Mouse (Mus musculus): ENCODE results near the gene Hist1h4b. TPM values are rescaled to one million over a fixed set of nuclear protein-coding genes. Genes with fewer than 3 reads are reported as not detected.
"Not testable (repeated sequence)": the region's sequence is repeated elsewhere in the genome, so short reads cannot be mapped to it uniquely, and the experiment has no call there.

Gene Hist1h4b
- total and polyA plus RNA-seq, 2 experiments from 2014 or later: 2.8 to 514 TPM

GRCm38 (mm10) chr13:23760972-23761864 lies 4.4 kb downstream of the Hist1h4b start, which contains the start of gene Hist1h4a:
Gene Hist1h4a, minus strand, starts transcription at chr13:23761230.
- Histone ChIP-seq H3K27me3 (ENCODE audit: insufficient read depth, low read length) (no peaks in the 10 kb centered on the region), H3K4me2 (ENCODE audit: low read depth, low read length) (peak within 1 kb of the TSS; percentile 84), H3K9ac (replicated peaks; ENCODE audit: low read length) (peak within 1 kb of the TSS; percentile 25), H3K4me3 (ENCODE audit: low read length) (peak within 1 kb of the TSS; percentile 41), H3K27ac (peak within 1 kb of the TSS; percentile 89), H3K36me3 (ENCODE audit: insufficient read depth, low read length) (no peaks in the 10 kb centered on the region), H3K4me1 (ENCODE audit: insufficient read depth, low read length) (peaks cover 6% of the 10 kb centered on the region), H3K9me3 (ENCODE audit: low read length) (no peaks in the 10 kb centered on the region)
- DNase-seq (ENCODE audit: low spot score): peak; percentile 100
- ATAC-seq: peak; percentile 85
- under 1% methylated on average over 61 of the region's 72 CpGs for WGBS
- TF ChIP-seq CTCF (IDR thresholded peaks at IDR 0.05; ENCODE audit: low read depth): no peak

- ATAC-seq: peak; percentile 78
- Histone ChIP-seq H3K4me2 (ENCODE audit: low read depth, low read length) (peak within 1 kb of the TSS; percentile 84), H3K9ac (replicated peaks; ENCODE audit: low read length) (peak within 1 kb of the TSS; percentile 25), H3K27ac (peak within 1 kb of the TSS; percentile 89), H3K4me3 (ENCODE audit: low read length) (peak within 1 kb of the TSS; percentile 55)
- not testable (repeated sequence) for H3K36me3 ChIP-seq (ENCODE audit: insufficient read depth, low read length); H3K4me1 ChIP-seq (ENCODE audit: insufficient read depth, low read length); H3K9me3 ChIP-seq (ENCODE audit: low read length); H3K27me3 ChIP-seq (ENCODE audit: insufficient read depth, low read length)
- DNase-seq (ENCODE audit: low spot score): peak; percentile 89
- under 1% methylated on average over 25 of the region's 52 CpGs for WGBS
Measured at GRCm38 (mm10) chr13:23761871-23762821, 5.3 kb downstream of the Hist1h4b start, which contains the start of gene Hist1h3a. Gene Hist1h3a, minus strand, starts transcription at chr13:23762386.

- peaks cover 6% of the 10 kb centered on the region for H3K4me1 ChIP-seq (ENCODE audit: insufficient read depth, low read length)
- H3K9me3 ChIP-seq (ENCODE audit: low read length): no peaks in the 10 kb centered on the region
- no peaks in the 10 kb centered on the region for H3K36me3 ChIP-seq (ENCODE audit: insufficient read depth, low read length)
- ATAC-seq (no peak), DNase-seq (ENCODE audit: low spot score) (no peak)
- H3K27me3 ChIP-seq (ENCODE audit: insufficient read depth, low read length): no peaks in the 10 kb centered on the region
- H3K27ac ChIP-seq: peak overlapping the region; percentile 89
- H3K9ac ChIP-seq (replicated peaks; ENCODE audit: low read length): peak overlapping the region; percentile 65; the same call in 1 of the 2 replicates
- TF ChIP-seq CTCF (IDR thresholded peaks at IDR 0.05; ENCODE audit: low read depth): no peak
- peak overlapping the region; percentile 55 for H3K4me3 ChIP-seq (ENCODE audit: low read length)
- 2% methylated on average over 10 of the region's 10 CpGs for WGBS
- peak overlapping the region; percentile 84 for H3K4me2 ChIP-seq (ENCODE audit: low read depth, low read length)
Measured at GRCm38 (mm10) chr13:23763242-23763585, 6.4 kb downstream of the Hist1h4b start.

- H3K4me3 ChIP-seq (ENCODE audit: low read length): peak within 1 kb of the TSS; percentile 55
- no peaks in the 10 kb centered on the region for H3K9me3 ChIP-seq (ENCODE audit: low read length)
- H3K9ac ChIP-seq (replicated peaks; ENCODE audit: low read length): peak within 1 kb of the TSS; percentile 65
- ATAC-seq (peak; percentile 78), DNase-seq (ENCODE audit: low spot score) (peak; percentile 94)
- no peaks in the 10 kb centered on the region for H3K36me3 ChIP-seq (ENCODE audit: insufficient read depth, low read length)
- H3K27me3 ChIP-seq (ENCODE audit: insufficient read depth, low read length): no peaks in the 10 kb centered on the region
- H3K4me2 ChIP-seq (ENCODE audit: low read depth, low read length): peak within 1 kb of the TSS; percentile 84
- 3% methylated on average over 34 of the region's 34 CpGs for WGBS
- H3K27ac ChIP-seq: peak within 1 kb of the TSS; percentile 89
- no peak for TF ChIP-seq CTCF (IDR thresholded peaks at IDR 0.05; ENCODE audit: low read depth)
- peaks cover 6% of the 10 kb centered on the region for H3K4me1 ChIP-seq (ENCODE audit: insufficient read depth, low read length)
Measured at GRCm38 (mm10) chr13:23763586-23764323, 6.9 kb downstream of the Hist1h4b start, which contains the start of gene Hist1h1a. Gene Hist1h1a, plus strand, starts transcription at chr13:23763666.

- Histone ChIP-seq H3K9ac (replicated peaks; ENCODE audit: low read length) (peak overlapping the region; percentile 65), H3K4me3 (ENCODE audit: low read length) (peak overlapping the region; percentile 55), H3K36me3 (ENCODE audit: insufficient read depth, low read length) (no peaks in the 10 kb centered on the region), H3K27ac (peak overlapping the region; percentile 89; the same call in 1 of the 2 replicates), H3K9me3 (ENCODE audit: low read length) (no peaks in the 10 kb centered on the region), H3K4me2 (ENCODE audit: low read depth, low read length) (peak overlapping the region; percentile 84), H3K27me3 (ENCODE audit: insufficient read depth, low read length) (no peaks in the 10 kb centered on the region), H3K4me1 (ENCODE audit: insufficient read depth, low read length) (peaks cover 6% of the 10 kb centered on the region)
- WGBS: 37% methylated on average over 12 of the region's 12 CpGs
- no peak for DNase-seq (ENCODE audit: low spot score)
- TF ChIP-seq CTCF (IDR thresholded peaks at IDR 0.05; ENCODE audit: low read depth): no peak
- ATAC-seq: no peak
Measured at GRCm38 (mm10) chr13:23764324-23765171, 7.7 kb downstream of the Hist1h4b start.
